Mouse (Mus musculus) neural tube, embryonic 13.5 days (tissue): ENCODE results near the gene 1700012B07Rik. TPM values are rescaled to one million over a fixed set of nuclear protein-coding genes. Genes with fewer than 3 reads are reported as not detected.

ENCODE experiments used
- ATAC-seq: fragments of 200-750 bp; cut with Nextera tagmentation; 2 replicates; pipeline ENCODE4 v1.8.0; 2017; ENCODE audit warnings: low read depth, mild to moderate bottlenecking, moderate TSS enrichment, moderate library complexity
- H3K27ac ChIP-seq: fragments of 300-500 bp; sonication (generic); replicated peaks from 2 replicates; pipeline ENCODE4 v1.5.1; 2015; ENCODE audit warnings: moderate library complexity, mild to moderate bottlenecking, inconsistent platforms
- H3K27me3 ChIP-seq: fragments of 300-500 bp; sonication (generic); 2 replicates; pipeline ENCODE4 v1.6.1; 2015; ENCODE audit warnings: mild to moderate bottlenecking, inconsistent platforms
- H3K36me3 ChIP-seq: fragments of 300-500 bp; sonication (generic); 2 replicates; pipeline ENCODE4 v1.6.1; 2015; ENCODE audit warnings: mild to moderate bottlenecking, inconsistent platforms
- H3K4me1 ChIP-seq: fragments of 300-500 bp; sonication (generic); replicated peaks from 2 replicates; pipeline ENCODE4 v1.6.1; 2015; ENCODE audit warnings: inconsistent platforms
- H3K4me2 ChIP-seq: fragments of 300-500 bp; sonication (generic); 2 replicates; pipeline ENCODE4 v1.6.1; 2015; ENCODE audit warnings: inconsistent platforms, mild to moderate bottlenecking, moderate library complexity
- H3K4me3 ChIP-seq: fragments of 300-500 bp; sonication (generic); 2 replicates; pipeline ENCODE4 v1.5.1; 2015; ENCODE audit warnings: mild to moderate bottlenecking, inconsistent platforms
- H3K9ac ChIP-seq: fragments of 300-500 bp; sonication (generic); 2 replicates; pipeline ENCODE4 v1.6.1; 2015; ENCODE audit warnings: moderate library complexity, mild to moderate bottlenecking, inconsistent platforms
- H3K9me3 ChIP-seq: fragments of 300-500 bp; sonication (generic); 2 replicates; pipeline ENCODE4 v1.6.1; 2016; ENCODE audit warnings: inconsistent platforms
- WGBS: fragments of 180-500 bp; shearing (Covaris S2); methylation state at CpG from one replicate; pipeline ENCODE4 v1.1.7; 2015; 5-methylcytosine and 5-hydroxymethylcytosine counted together
- polyA plus RNA-seq: library from polyadenylated mRNA; unstranded; fragments of >200 nt; fragmentation: Nextera tagmentation; extraction: Ambion mirVana; gene quantifications from 2 replicates; pipeline ENCODE4 v1.2.1, GENCODE M21; 2015

Gene 1700012B07Rik
- polyA plus RNA-seq, 1 experiment from 2014 or later: not detected

- Histone ChIP-seq H3K9ac (no peak overlapping the region), H3K4me2 (no peak overlapping the region), H3K9me3 (no peaks in the 10 kb centered on the region), H3K27me3 (no peaks in the 10 kb centered on the region), H3K4me1 (0 out of 2 replicates have a peak, but pooled peaks cover under 1% of the 10 kb centered on the region), H3K27ac (no peak overlapping the region), H3K4me3 (no peak overlapping the region), H3K36me3 (no peaks in the 10 kb centered on the region)
- ATAC-seq: no peak
- 86% methylated on average over 8 of the region's 8 CpGs for WGBS
These were observed 37.7 kb upstream of the 1700012B07Rik start for GRCm38 (mm10) chr11:109865526-109865925.

- WGBS: 88% methylated on average over 7 of the region's 7 CpGs
- H3K27ac ChIP-seq: no peak overlapping the region
- no peaks in the 10 kb centered on the region for H3K27me3 ChIP-seq
- H3K4me1 ChIP-seq: 0 out of 2 replicates have a peak, but pooled peaks cover 5% of the 10 kb centered on the region
- no peak for ATAC-seq
- no peaks in the 10 kb centered on the region for H3K9me3 ChIP-seq
- no peaks in the 10 kb centered on the region for H3K36me3 ChIP-seq
- H3K9ac ChIP-seq: no peak overlapping the region
- H3K4me2 ChIP-seq: no peak overlapping the region
- H3K4me3 ChIP-seq: no peak overlapping the region
These were observed 36.1 kb upstream of the 1700012B07Rik start for GRCm38 (mm10) chr11:109863951-109864350.

DNA sequence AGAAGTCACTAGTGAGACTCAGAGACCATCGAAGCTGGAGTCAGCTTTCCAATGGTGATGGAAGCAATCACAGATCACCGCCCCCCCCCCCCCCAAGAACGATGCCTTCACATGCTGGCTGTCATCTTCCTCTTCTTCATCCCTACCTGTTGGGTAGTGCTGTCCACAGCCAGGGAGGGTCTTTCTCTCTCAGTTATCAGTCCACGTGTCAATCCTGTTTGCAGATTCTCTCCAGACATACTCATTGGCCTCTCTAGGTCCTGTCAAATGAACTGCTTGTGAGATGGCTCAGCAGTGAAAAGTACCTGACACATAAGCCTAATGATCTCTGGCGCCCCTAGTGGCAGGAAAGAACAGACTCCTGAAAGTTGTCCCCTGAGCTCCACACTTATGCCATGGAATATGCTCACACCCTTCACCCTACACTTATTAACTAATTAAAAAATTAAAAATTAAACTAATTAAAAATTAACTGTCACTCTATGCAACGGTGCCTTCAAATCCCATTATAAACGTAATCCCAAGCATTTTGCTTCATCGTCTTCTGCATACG, 35.4 kb upstream of the 1700012B07Rik start:
- no peaks in the 10 kb centered on the region for H3K9me3 ChIP-seq
- no peaks in the 10 kb centered on the region for H3K27me3 ChIP-seq
- H3K4me1 ChIP-seq: 0 out of 2 replicates have a peak, but pooled peaks cover 5% of the 10 kb centered on the region
- H3K4me2 ChIP-seq: no peak overlapping the region
- H3K4me3 ChIP-seq: no peak overlapping the region
- H3K27ac ChIP-seq: no peak overlapping the region
- no peak for ATAC-seq
- H3K36me3 ChIP-seq: no peaks in the 10 kb centered on the region
- no peak overlapping the region for H3K9ac ChIP-seq
- 67% methylated on average over 9 of the region's 9 CpGs for WGBS

- Histone ChIP-seq H3K4me3 (no peak overlapping the region), H3K4me2 (peak overlapping the region; percentile 36), H3K9ac (0 out of 2 replicates have a peak overlapping the region, but pooled peaks have one; percentile 28), H3K27ac (no peak overlapping the region), H3K36me3 (no peaks in the 10 kb centered on the region), H3K27me3 (no peaks in the 10 kb centered on the region), H3K9me3 (no peaks in the 10 kb centered on the region), H3K4me1 (0 out of 2 replicates have a peak, but pooled peaks cover 5% of the 10 kb centered on the region)
- WGBS: 8% methylated on average over 10 of the region's 10 CpGs
- no peak; the same call in 1 of the 2 replicates for ATAC-seq
These were observed 32.7 kb upstream of the 1700012B07Rik start for GRCm38 (mm10) chr11:109860508-109860907.

GRCm38 (mm10) chr11:109859939-109860469, 32.2 kb upstream of the 1700012B07Rik start:
- H3K9ac ChIP-seq: peak overlapping the region; percentile 28; the same call in 1 of the 2 replicates
- H3K4me1 ChIP-seq: 0 out of 2 replicates have a peak, but pooled peaks cover 5% of the 10 kb centered on the region
- no peak for ATAC-seq
- WGBS: 72% methylated on average over 14 of the region's 14 CpGs
- H3K9me3 ChIP-seq: no peaks in the 10 kb centered on the region
- H3K36me3 ChIP-seq: no peaks in the 10 kb centered on the region
- no peak overlapping the region for H3K4me3 ChIP-seq
- H3K27me3 ChIP-seq: no peaks in the 10 kb centered on the region
- H3K4me2 ChIP-seq: peak overlapping the region; percentile 36
- H3K27ac ChIP-seq: no peak overlapping the region

DNA sequence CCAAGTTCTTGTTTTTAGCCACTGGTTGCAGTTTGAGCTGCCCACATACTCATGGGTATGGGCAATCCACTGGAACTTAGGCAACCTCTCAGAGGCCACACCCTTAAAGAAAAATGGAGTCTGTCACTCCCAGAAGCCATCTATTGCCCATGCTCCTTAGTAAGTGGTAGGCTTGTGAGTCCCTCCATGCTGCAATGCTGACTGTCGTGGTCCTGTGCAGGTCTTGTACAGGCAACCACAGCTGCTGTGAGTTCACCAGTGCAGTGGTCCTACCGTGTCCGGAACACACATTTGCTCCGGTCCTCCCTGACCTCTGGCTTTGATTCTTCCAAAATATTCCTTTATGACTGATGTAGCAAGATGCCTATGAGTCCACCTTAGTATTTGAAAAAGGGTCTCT, 31.6 kb upstream of the 1700012B07Rik start:
- 94% methylated on average over 4 of the region's 4 CpGs for WGBS
- Histone ChIP-seq H3K9ac (no peak overlapping the region), H3K4me2 (no peak overlapping the region), H3K36me3 (no peaks in the 10 kb centered on the region), H3K27me3 (no peaks in the 10 kb centered on the region), H3K4me1 (0 out of 2 replicates have a peak, but pooled peaks cover 5% of the 10 kb centered on the region), H3K9me3 (no peaks in the 10 kb centered on the region), H3K4me3 (no peak overlapping the region), H3K27ac (no peak overlapping the region)
- no peak for ATAC-seq

GRCm38 (mm10) chr11:109857086-109857485, 29.2 kb upstream of the 1700012B07Rik start:
- H3K9me3 ChIP-seq: no peaks in the 10 kb centered on the region
- H3K36me3 ChIP-seq: no peaks in the 10 kb centered on the region
- H3K4me2 ChIP-seq: no peak overlapping the region
- 76% methylated on average over 10 of the region's 10 CpGs for WGBS
- H3K4me3 ChIP-seq: no peak overlapping the region
- ATAC-seq: no peak
- H3K27ac ChIP-seq: no peak overlapping the region
- no peak overlapping the region for H3K9ac ChIP-seq
- H3K4me1 ChIP-seq: peaks cover 21% of the 10 kb centered on the region
- H3K27me3 ChIP-seq: no peaks in the 10 kb centered on the region

GRCm38 (mm10) chr11:109854056-109854455, 26.2 kb upstream of the 1700012B07Rik start:
- no peak for ATAC-seq
- no peak overlapping the region for H3K27ac ChIP-seq
- 86% methylated on average over 8 of the region's 8 CpGs for WGBS
- no peaks in the 10 kb centered on the region for H3K36me3 ChIP-seq
- H3K27me3 ChIP-seq: no peaks in the 10 kb centered on the region
- no peak overlapping the region for H3K4me3 ChIP-seq
- no peaks in the 10 kb centered on the region for H3K9me3 ChIP-seq
- peaks cover 17% of the 10 kb centered on the region for H3K4me1 ChIP-seq
- no peak overlapping the region for H3K4me2 ChIP-seq
- H3K9ac ChIP-seq: no peak overlapping the region

- H3K27me3 ChIP-seq: no peaks in the 10 kb centered on the region
- no peak; the same call in 1 of the 2 replicates for ATAC-seq
- peak overlapping the region; percentile 23 for H3K4me2 ChIP-seq
- peaks cover 17% of the 10 kb centered on the region for H3K4me1 ChIP-seq
- H3K9ac ChIP-seq: no peak overlapping the region
- H3K27ac ChIP-seq: no peak overlapping the region
- 40% methylated on average over 17 of the region's 17 CpGs for WGBS
- H3K9me3 ChIP-seq: no peaks in the 10 kb centered on the region
- H3K36me3 ChIP-seq: no peaks in the 10 kb centered on the region
- H3K4me3 ChIP-seq: no peak overlapping the region
These were observed 25.6 kb upstream of the 1700012B07Rik start for GRCm38 (mm10) chr11:109853228-109853966.

GRCm38 (mm10) chr11:109851996-109852395, 24.1 kb upstream of the 1700012B07Rik start:
- H3K27ac ChIP-seq: no peak overlapping the region
- ATAC-seq: no peak
- H3K27me3 ChIP-seq: no peaks in the 10 kb centered on the region
- H3K4me3 ChIP-seq: no peak overlapping the region
- H3K9ac ChIP-seq: no peak overlapping the region
- no peaks in the 10 kb centered on the region for H3K9me3 ChIP-seq
- WGBS: 79% methylated on average over 4 of the region's 4 CpGs
- no peak overlapping the region for H3K4me2 ChIP-seq
- H3K36me3 ChIP-seq: no peaks in the 10 kb centered on the region
- peaks cover 17% of the 10 kb centered on the region for H3K4me1 ChIP-seq

DNA sequence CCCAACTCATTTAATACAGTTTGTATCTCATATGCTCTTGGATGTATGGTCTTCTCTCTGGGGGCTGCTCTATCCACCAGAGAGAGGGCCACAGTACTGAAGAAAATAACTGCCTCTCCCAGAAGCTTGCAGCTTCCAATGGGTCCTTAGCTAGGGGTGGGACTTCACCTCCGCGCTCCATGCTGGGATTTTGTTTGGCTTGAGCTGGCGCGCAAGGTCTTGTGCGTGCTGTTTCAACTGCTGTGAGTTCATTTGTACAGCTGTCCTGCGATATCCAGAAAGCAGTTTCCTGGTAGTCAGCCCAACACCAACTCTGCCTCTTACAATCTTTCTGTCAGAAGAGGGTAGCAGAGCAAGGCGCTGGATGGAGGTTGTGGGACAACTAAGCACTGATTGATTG, 18.5 kb upstream of the 1700012B07Rik start:
- H3K27me3 ChIP-seq: no peaks in the 10 kb centered on the region
- H3K4me2 ChIP-seq: no peak overlapping the region
- H3K4me1 ChIP-seq: 0 out of 2 replicates have a peak, but pooled peaks cover 7% of the 10 kb centered on the region
- WGBS: 80% methylated on average over 7 of the region's 7 CpGs
- ATAC-seq: no peak
- no peak overlapping the region for H3K4me3 ChIP-seq
- no peak overlapping the region for H3K9ac ChIP-seq
- H3K9me3 ChIP-seq: no peaks in the 10 kb centered on the region
- no peaks in the 10 kb centered on the region for H3K36me3 ChIP-seq
- H3K27ac ChIP-seq: no peak overlapping the region

- WGBS: 54% methylated on average over 4 of the region's 4 CpGs
- H3K9ac ChIP-seq: no peak overlapping the region
- H3K4me1 ChIP-seq: 0 out of 2 replicates have a peak, but pooled peaks cover 7% of the 10 kb centered on the region
- H3K4me3 ChIP-seq: no peak overlapping the region
- no peak overlapping the region for H3K4me2 ChIP-seq
- H3K36me3 ChIP-seq: no peaks in the 10 kb centered on the region
- H3K27ac ChIP-seq: 0 out of 2 replicates have a peak overlapping the region, but pooled peaks have one; percentile 33
- no peak for ATAC-seq
- no peaks in the 10 kb centered on the region for H3K9me3 ChIP-seq
- no peaks in the 10 kb centered on the region for H3K27me3 ChIP-seq
These were observed 17.8 kb upstream of the 1700012B07Rik start for GRCm38 (mm10) chr11:109845601-109846000.
